Mouse (Mus musculus) ES-CJ7 (cell line): ENCODE results near the gene Gpatch11.

Source experiments
- DNase-seq: peaks from one replicate; pipeline ENCODE4 v3.0.0; 2011; ENCODE audit warnings: low read depth, low spot score

Gpatch11 gene

GRCm38 (mm10) chr17:78891020-78891419 lies 55.7 kb downstream of the Gpatch11 start:
- no peak for DNase-seq

- DNase-seq, result peak; percentile 72
Observed at GRCm38 (mm10) chr17:78894991-78895390, 59.6 kb downstream of the Gpatch11 start.

- peak; percentile 85 for DNase-seq
Observed at GRCm38 (mm10) chr17:78895394-78895793, 60.0 kb downstream of the Gpatch11 start.
